Mouse (Mus musculus): Measurements from ENCODE around the gene Plcg1. TPM values are rescaled to one million over a fixed set of nuclear protein-coding genes. Genes with fewer than 3 reads are reported as not detected.

Plcg1 gene
- 45.8 and 52.8 TPM in 2 replicates for polyA plus RNA-seq (2015; fragmentation: Nextera tagmentation; extraction: Ambion mirVana)

DNA sequence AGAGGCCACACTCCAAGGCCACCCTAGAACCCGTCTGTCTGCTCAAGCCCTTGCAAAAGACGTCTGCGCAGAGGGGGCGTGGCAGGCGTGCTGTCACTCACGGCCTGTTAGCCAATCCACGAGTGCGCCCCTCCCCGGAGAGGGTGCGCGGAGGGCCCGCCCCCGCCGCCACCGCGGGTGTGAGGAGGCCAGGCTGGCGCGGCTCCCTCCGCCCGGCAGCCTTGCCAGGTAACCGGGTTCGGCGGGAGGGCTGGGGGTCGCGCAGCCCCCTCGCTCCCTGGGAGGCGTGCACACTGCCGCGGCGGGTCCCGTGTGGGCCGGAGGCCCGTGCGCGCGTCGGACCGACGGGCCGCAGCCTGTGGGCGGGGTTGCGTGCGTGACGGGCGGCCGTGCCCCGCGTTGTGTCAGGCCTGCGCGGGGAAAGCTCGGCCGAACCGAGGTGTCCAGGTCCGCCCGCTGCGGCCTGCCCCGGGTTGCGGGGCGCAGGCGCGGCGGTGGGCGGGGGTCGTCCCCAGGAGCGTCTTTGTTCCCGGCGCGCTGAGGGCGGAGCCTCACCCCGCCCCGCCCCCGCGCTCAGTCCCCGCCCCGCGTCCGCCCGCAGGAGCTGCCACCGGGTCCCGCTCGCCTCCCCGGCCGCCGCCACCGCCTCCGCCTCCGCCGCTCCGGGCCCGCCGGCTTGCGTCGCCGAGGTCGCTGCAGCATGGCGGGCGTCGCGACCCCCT, at the start of gene Plcg1:
Gene Plcg1 (plus strand): TSS at position 184 of the 722 bp plus-strand sequence.
- peak within 1 kb of the TSS; percentile 98 for H3K9ac ChIP-seq
- H3K4me1 ChIP-seq = peaks cover 54% of the 10 kb centered on the region
- peak within 1 kb of the TSS; percentile 89 for H3K4me3 ChIP-seq (replicated peaks)
- H3K27ac ChIP-seq = peak within 1 kb of the TSS; percentile 95
- under 1% methylated on average over 95 of the region's 99 CpGs for WGBS
- ATAC-seq (replicated peaks; ENCODE audit: low FRiP score) = peak; percentile 95
- no peaks in the 10 kb centered on the region for H3K9me3 ChIP-seq (replicated peaks)
- peak within 1 kb of the TSS; percentile 82 for H3K4me2 ChIP-seq
- H3K27me3 ChIP-seq = peaks cover 2% of the 10 kb centered on the region; the same call in 1 of the 2 replicates
- peaks cover 24% of the 10 kb centered on the region for H3K36me3 ChIP-seq

DNA sequence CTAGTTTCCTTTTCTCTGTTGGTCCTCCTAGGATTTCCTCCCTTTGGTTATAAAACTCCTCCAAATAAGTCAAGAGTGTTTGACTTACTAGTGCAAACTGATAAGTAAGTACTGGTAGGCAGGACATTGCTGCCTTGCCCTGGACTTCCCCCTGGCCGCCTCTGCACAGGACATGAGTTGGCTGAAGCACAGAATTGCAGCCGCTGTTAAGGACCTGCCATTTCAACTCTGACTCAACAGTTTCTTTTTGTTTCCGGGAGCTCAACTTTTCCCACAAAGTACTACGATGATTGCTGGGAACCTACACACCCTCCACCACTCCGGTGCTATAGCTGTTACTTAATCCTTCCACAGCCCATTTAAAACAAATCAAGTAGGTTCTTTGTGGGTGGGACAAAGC, 30.8 kb upstream of the Plcg1 start:
- 76% methylated on average over 5 of the region's 5 CpGs for WGBS
- peaks cover 78% of the 10 kb centered on the region for H3K36me3 ChIP-seq
- no peak for ATAC-seq (replicated peaks; ENCODE audit: low FRiP score)
- H3K4me2 ChIP-seq = no peak overlapping the region
- H3K27ac ChIP-seq = no peak overlapping the region
- no peak overlapping the region for H3K4me3 ChIP-seq (replicated peaks)
- no peak overlapping the region for H3K9ac ChIP-seq
- no peaks in the 10 kb centered on the region for H3K9me3 ChIP-seq (replicated peaks)
- no peaks in the 10 kb centered on the region for H3K4me1 ChIP-seq
- H3K27me3 ChIP-seq = no peaks in the 10 kb centered on the region

DNA sequence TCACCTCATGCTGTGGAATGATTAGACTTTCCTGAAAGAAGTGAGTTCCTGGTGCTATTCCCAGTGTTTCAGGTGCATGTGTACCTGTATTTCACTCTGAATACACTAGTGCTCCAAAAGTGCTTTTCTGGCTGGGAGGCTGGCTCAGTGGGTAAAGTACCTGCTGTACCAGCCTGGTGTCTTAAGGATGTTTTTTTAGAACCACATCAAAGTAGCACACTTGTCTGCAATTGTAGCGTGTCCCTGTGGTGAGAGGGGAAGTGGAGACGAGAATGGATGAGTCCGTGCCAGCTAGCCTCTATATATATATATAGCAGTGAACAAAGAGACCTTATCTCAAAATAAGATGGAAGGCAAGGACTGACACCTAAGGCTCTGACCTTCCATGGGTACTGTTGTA, 29.5 kb upstream of the Plcg1 start:
- Histone ChIP-seq H3K27ac (no peak overlapping the region), H3K4me3 (replicated peaks) (no peak overlapping the region), H3K4me2 (no peak overlapping the region), H3K9ac (no peak overlapping the region), H3K9me3 (replicated peaks) (no peaks in the 10 kb centered on the region), H3K4me1 (no peaks in the 10 kb centered on the region), H3K27me3 (no peaks in the 10 kb centered on the region), H3K36me3 (peaks cover 83% of the 10 kb centered on the region)
- 92% methylated on average over 3 of the region's 3 CpGs for WGBS
- ATAC-seq (replicated peaks; ENCODE audit: low FRiP score) = no peak

DNA sequence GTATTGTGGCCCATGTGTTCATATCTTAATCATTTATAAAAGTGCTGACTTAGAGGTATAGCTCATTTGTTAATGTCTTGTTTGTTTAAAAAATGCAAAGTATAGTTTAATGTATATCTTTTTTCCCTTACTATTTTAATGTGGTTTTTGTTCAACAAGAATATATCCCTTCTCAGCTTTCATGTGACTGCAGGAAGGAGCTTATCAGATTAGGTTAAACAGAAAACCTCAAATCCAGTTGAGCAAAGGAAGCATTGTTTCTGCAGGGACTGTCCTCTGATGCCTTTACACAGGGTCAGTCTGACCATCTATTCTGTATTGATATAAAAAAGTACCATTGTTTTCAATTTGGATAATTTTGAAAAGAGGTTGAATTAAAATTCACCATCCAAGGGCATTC, 28.3 kb upstream of the Plcg1 start:
- H3K27me3 ChIP-seq = no peaks in the 10 kb centered on the region
- no peak overlapping the region for H3K27ac ChIP-seq
- H3K9ac ChIP-seq = no peak overlapping the region
- ATAC-seq (replicated peaks; ENCODE audit: low FRiP score) = no peak
- no peaks in the 10 kb centered on the region for H3K9me3 ChIP-seq (replicated peaks)
- peaks cover 86% of the 10 kb centered on the region for H3K36me3 ChIP-seq
- no peaks in the 10 kb centered on the region for H3K4me1 ChIP-seq
- no peak overlapping the region for H3K4me2 ChIP-seq
- no peak overlapping the region for H3K4me3 ChIP-seq (replicated peaks)

DNA sequence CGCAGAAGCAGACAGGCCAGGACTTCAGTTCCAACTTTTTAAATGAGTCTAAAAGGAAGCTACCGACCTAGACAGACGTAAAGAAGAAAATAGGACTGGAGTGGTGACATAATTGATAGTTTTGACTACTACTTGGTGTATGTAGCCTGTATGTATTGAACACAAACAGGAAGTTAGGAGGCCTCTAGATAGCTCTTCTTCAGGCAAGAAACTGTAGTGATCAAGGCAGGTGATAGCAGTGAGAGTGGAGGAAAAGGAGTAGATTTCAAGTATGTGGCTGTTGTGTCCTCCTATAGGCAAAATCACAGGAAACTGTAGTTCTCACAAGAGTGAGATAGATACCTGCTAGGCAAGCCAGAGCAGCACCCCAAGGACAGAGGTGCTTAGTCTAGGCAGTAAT, 23.4 kb upstream of the Plcg1 start:
- Histone ChIP-seq H3K4me3 (replicated peaks) (no peak overlapping the region), H3K9ac (no peak overlapping the region), H3K27me3 (no peaks in the 10 kb centered on the region), H3K27ac (no peak overlapping the region), H3K4me2 (no peak overlapping the region), H3K4me1 (no peaks in the 10 kb centered on the region), H3K9me3 (replicated peaks) (no peaks in the 10 kb centered on the region), H3K36me3 (peaks cover 88% of the 10 kb centered on the region)
- ATAC-seq (replicated peaks; ENCODE audit: low FRiP score) = no peak
- WGBS = 90% methylated on average over 3 of the region's 3 CpGs

DNA sequence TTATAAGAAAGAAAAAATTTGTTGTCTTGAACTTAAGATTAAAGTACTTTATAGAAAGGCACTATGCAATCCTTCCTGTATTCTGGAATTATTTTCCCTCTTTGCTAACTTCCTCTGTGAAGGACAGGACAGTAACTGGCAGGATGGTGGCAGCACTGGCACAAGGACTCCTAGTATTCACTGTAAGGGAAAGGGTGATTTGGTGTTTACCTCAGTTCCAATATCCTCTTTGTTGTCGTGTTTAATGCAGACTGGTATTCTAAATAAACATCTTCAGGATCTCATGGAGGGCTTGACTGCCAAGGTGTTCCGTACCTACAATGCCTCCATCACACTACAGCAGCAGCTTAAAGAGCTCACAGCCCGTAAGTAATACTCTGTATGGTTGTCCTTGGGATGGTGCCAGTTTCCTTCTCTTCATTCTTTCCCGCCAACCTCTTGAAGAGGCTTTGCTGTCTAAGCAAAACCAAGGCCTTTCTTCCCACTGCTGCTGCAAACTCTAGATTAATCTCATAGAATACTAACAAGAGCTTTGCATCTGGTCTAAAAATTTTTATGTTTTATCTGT, 15.6 kb upstream of the Plcg1 start:
- Histone ChIP-seq H3K27ac (no peak overlapping the region), H3K4me1 (no peaks in the 10 kb centered on the region), H3K9ac (no peak overlapping the region), H3K9me3 (replicated peaks) (no peaks in the 10 kb centered on the region), H3K4me2 (no peak overlapping the region), H3K27me3 (no peaks in the 10 kb centered on the region), H3K36me3 (peaks cover 93% of the 10 kb centered on the region), H3K4me3 (replicated peaks) (no peak overlapping the region)
- 82% methylated on average over 4 of the region's 4 CpGs for WGBS
- ATAC-seq (replicated peaks; ENCODE audit: low FRiP score) = no peak

DNA sequence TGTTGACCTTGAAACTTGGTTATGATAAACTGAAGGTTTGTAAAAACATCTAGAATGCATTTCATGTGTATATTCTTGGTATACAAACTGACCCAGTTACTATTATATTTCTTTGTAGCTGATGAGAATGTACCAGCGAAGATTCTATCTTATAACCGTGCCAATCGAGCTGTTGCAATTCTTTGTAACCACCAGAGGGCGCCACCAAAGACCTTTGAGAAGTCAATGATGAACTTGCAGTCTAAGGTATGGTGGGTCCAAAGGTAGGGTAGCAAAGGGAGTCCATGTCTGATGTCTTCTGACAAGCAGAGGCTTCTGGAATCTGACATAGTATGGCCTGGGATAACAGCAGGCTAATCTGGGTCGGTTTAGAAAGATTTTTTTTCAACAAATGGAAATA, 13.8 kb upstream of the Plcg1 start:
- WGBS = 75% methylated on average over 5 of the region's 5 CpGs
- Histone ChIP-seq H3K27me3 (no peaks in the 10 kb centered on the region), H3K27ac (no peak overlapping the region)

DNA sequence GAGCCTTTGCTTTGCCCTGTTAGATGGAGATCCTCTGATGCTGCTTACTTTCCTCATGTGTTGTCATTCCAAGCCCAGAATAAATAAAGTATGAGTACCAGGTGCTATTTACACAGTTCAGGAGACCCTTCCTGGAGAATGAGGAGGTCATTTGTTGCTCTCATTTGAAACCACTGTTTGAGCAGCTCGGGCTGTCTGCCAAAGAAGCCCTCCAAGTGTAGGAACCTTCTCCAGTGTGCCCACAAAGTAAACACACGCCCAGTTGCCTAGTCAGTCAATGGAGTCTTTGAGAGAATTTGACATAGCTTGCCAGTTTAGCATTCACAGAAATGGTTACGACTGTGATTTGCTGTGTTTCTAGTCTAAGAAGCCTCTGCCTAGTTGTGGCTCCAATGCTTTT, 12.3 kb upstream of the Plcg1 start:
- H3K27ac ChIP-seq = no peak overlapping the region
- H3K4me1 ChIP-seq = no peaks in the 10 kb centered on the region
- H3K36me3 ChIP-seq = peaks cover 93% of the 10 kb centered on the region
- ATAC-seq (replicated peaks; ENCODE audit: low FRiP score) = no peak
- no peak overlapping the region for H3K9ac ChIP-seq
- H3K27me3 ChIP-seq = no peaks in the 10 kb centered on the region
- no peaks in the 10 kb centered on the region for H3K9me3 ChIP-seq (replicated peaks)
- 92% methylated on average over 3 of the region's 3 CpGs for WGBS
- H3K4me3 ChIP-seq (replicated peaks) = no peak overlapping the region
- no peak overlapping the region for H3K4me2 ChIP-seq

More for the DNA sequence above, 13.8 kb upstream of the Plcg1 start:
- no peak for ATAC-seq (replicated peaks; ENCODE audit: low FRiP score)
- H3K4me2 ChIP-seq = no peak overlapping the region
- no peaks in the 10 kb centered on the region for H3K9me3 ChIP-seq (replicated peaks)
- H3K9ac ChIP-seq = no peak overlapping the region
- H3K4me1 ChIP-seq = no peaks in the 10 kb centered on the region
- H3K36me3 ChIP-seq = peaks cover 92% of the 10 kb centered on the region
- H3K4me3 ChIP-seq (replicated peaks) = no peak overlapping the region

DNA sequence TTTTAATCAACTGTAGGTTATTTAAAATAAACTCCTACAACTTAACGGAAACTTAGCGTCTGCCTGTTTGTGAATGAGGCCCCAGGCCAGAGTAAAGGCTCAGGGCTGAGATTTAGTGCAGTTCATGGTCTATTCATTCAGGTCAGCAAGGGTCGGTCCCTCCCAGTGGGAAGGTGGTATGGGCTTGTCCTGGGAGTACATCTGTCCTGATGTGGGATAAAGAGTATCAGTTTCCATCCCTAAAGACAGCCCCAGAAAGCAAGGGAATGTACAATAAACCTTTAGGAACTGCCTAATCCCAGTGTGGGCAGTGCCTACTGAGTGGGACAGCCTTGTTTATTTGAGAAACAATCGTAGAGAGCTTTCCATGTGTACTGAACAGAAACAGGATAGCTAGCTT, 8.4 kb upstream of the Plcg1 start:
- no peak overlapping the region for H3K4me2 ChIP-seq
- ATAC-seq (replicated peaks; ENCODE audit: low FRiP score) = peak; percentile 83; the same call in 1 of the 2 replicates
- no peaks in the 10 kb centered on the region for H3K27me3 ChIP-seq
- H3K4me3 ChIP-seq (replicated peaks) = no peak overlapping the region
- H3K9me3 ChIP-seq (replicated peaks) = no peaks in the 10 kb centered on the region
- peaks cover 76% of the 10 kb centered on the region for H3K36me3 ChIP-seq
- H3K27ac ChIP-seq = no peak overlapping the region
- H3K4me1 ChIP-seq = no peaks in the 10 kb centered on the region
- no peak overlapping the region for H3K9ac ChIP-seq
- 37% methylated on average over 4 of the region's 4 CpGs for WGBS

DNA sequence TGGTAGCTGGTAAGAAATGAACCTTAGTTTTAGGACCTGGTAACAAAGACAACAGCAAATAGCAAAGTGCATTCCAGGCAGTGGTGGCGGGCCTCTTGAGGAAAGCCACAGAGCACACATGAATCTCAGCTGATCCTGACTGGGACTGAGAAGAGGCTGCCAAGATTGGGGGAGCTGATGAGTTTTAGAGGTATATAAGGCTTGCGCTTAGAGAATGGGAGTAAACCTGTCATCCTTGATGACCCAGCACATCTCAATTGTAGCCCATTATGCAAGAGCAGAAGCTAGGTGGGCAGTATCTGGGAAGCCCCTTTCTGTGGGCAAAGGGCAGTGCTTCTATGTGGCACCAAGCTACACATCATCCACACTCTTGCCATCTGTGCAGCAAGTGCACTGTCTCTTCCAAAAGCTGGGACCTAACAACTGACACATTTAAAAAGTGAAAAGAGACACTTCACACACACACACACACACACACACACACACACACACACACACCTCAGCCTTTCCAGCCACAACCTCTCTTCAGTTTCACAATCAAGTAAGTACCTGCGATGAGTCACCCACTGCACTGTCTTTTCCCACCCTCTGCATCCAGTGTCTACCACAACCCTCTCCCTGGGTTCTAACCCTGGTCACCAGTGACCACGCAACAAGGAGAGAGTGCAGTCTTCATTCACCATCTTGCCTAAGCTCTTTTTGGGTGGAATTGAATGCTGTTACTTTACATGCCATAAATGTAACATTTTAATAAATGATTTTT, 7.3 kb upstream of the Plcg1 start:
- H3K4me3 ChIP-seq (replicated peaks) = no peak overlapping the region
- no peak overlapping the region for H3K4me2 ChIP-seq
- WGBS = 89% methylated on average over 4 of the region's 4 CpGs
- H3K4me1 ChIP-seq = no peaks in the 10 kb centered on the region
- ATAC-seq (replicated peaks; ENCODE audit: low FRiP score) = no peak
- no peak overlapping the region for H3K9ac ChIP-seq
- H3K9me3 ChIP-seq (replicated peaks) = no peaks in the 10 kb centered on the region
- H3K27ac ChIP-seq = no peak overlapping the region
- no peaks in the 10 kb centered on the region for H3K27me3 ChIP-seq
- H3K36me3 ChIP-seq = peaks cover 66% of the 10 kb centered on the region

DNA sequence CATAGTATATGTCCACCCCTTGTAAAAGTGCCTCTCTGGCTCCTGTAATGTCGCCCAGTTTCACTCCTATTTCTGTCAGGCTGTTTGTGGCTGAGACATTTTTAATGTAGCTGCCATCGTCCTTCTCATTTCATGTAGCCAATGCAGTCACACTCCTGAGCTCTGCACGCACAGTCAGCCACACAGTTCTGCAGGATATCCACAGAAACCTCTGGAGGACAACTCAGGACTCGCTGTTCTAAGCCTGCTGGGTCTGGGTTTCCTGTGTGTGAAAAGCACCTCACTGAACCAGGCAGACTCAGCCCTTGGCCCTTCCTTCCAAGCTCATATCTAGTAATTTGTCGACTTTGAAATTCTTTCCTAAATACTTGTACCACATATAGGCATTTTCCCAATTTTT, 6.6 kb upstream of the Plcg1 start:
- Histone ChIP-seq H3K9ac (no peak overlapping the region), H3K27me3 (no peaks in the 10 kb centered on the region), H3K4me1 (no peaks in the 10 kb centered on the region), H3K4me2 (no peak overlapping the region), H3K4me3 (replicated peaks) (no peak overlapping the region), H3K27ac (no peak overlapping the region), H3K36me3 (peaks cover 59% of the 10 kb centered on the region), H3K9me3 (replicated peaks) (no peaks in the 10 kb centered on the region)
- 81% methylated on average over 5 of the region's 5 CpGs for WGBS
- ATAC-seq (replicated peaks; ENCODE audit: low FRiP score) = no peak

Data from kidney, embryonic 15.5 days (tissue).